Mouse (Mus musculus): ENCODE measurements around the gene Tirap.

The Tirap gene

GRCm38 (mm10) chr9:35145829-35146228, 54.3 kb downstream of the Tirap start:
- no peak for DNase-seq

DNA sequence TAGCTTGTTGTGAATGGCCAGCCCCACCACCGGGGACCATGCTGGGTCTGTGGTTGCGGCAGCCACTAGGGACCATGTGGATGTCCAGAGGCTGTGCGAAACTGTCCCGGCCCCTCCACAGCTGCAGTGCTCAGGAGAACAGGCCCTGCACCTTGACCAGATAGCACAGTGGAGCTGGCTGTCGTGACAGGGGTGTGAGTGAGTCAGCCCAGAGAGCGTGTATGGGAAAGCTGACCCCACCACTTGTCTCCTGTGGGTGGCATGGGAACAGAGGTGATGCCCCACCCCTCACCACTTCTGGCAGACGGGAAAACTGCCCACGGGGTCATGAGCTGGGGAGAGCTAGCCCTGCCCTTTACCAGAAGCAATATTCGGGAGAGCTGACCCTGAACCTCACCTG, 55.0 kb downstream of the Tirap start:
- DNase-seq: no peak

DNA sequence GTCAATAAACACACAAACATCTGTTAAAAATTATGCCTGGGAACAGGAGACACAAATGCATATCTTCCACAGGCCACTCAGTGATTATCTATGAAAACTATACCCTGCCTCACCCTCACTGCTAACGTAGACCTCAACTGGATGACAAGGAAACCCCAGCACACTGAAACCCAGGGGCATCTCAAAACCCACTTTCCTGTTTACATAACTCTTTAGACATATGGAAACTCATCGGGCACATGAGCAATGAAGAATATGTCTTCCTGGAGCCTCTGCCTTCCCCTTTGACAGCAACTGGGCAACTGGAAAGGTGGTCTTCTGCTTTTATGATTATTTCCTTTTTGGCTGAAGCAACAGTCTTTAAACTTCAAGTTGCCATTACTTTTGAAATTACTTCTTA, 57.9 kb downstream of the Tirap start:
- no peak for DNase-seq

GRCm38 (mm10) chr9:35139231-35139744, 60.8 kb downstream of the Tirap start:
- no peak for DNase-seq

GRCm38 (mm10) chr9:35138029-35138428, 62.1 kb downstream of the Tirap start:
- no peak for DNase-seq

- DNase-seq: no peak
These were observed 64.5 kb downstream of the Tirap start for GRCm38 (mm10) chr9:35135575-35135974.

Measured in spleen, adult 18-20 months (tissue).